Comparison of ENCODE assay signal across 8 mouse cellular contexts in the genomic region with DNA sequence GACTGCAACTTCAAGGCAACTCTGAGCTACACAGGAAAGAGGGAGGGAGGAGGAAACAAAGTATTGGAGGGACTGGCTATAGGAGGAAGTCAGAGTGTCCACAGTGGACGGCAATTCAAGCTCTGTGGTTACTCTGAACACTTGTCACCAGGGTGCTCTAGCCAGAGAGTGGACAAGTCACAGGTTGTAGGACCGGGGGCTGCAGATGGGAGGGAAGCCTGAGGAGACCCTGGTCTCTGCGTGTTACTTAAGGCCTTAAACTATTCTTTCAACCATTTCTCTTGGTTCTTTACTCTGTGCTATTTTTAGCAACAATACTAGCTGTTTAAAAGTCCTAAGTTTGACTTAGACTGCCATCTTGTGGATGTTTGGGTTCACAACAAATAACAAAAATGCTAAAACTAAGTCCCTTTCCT. TPM values are rescaled to one million over a fixed set of nuclear protein-coding genes. Genes with fewer than 3 reads are reported as not detected.
DNase-seq lines count a peak whose midpoint lies in the region; ATAC-seq and TF ChIP-seq lines count a peak whose summit lies in the region.

No protein-coding gene starts in this region.

- peak overlapping the region; percentile 67; the same call in 1 of the 2 replicates for H3K27ac ChIP-seq in lung, embryonic 14.5 days (ENCODE audit: low read depth)
- H3K27ac ChIP-seq in hindbrain, embryonic 13.5 days, result no peak overlapping the region
- peak overlapping the region; percentile 67 for H3K27ac ChIP-seq in lung, embryonic 16.5 days (ENCODE audit: low read length)

- H3K9ac ChIP-seq in lung, embryonic 14.5 days, result peak overlapping the region; percentile 29; the same call in 1 of the 2 replicates
- H3K9ac ChIP-seq in hindbrain, embryonic 13.5 days, result no peak overlapping the region
- peak overlapping the region; percentile 57; the same call in 1 of the 2 replicates for H3K9ac ChIP-seq in lung, embryonic 16.5 days (ENCODE audit: low read length)

- H3K4me2 ChIP-seq in lung, embryonic 14.5 days, result peak overlapping the region; percentile 29; the same call in 1 of the 2 replicates
- no peak overlapping the region for H3K4me2 ChIP-seq in hindbrain, embryonic 13.5 days
- H3K4me2 ChIP-seq in lung, embryonic 16.5 days (ENCODE audit: low read depth, low read length), result no peak overlapping the region

- peak; percentile 91 for DNase-seq in lung, embryonic 14.5 days
- no peak for DNase-seq in lung, adult 18-20 months
- peak; percentile 37 for DNase-seq in embryo, embryonic 9.5 days (ENCODE audit: extremely low spot score)
- peak; percentile 66 for DNase-seq in retina, postnatal 1 day
- no peak for DNase-seq in cerebellum, adult 11 months
- DNase-seq in urinary bladder, adult 18-20 months (ENCODE audit: low spot score in 2 of 2), result no peak

- peak; percentile 78 for ATAC-seq in lung, embryonic 14.5 days (ENCODE audit: insufficient read depth)
- peak; percentile 63 for ATAC-seq in hindbrain, embryonic 13.5 days (ENCODE audit: low FRiP score)
- peak; percentile 84 for ATAC-seq in lung, embryonic 16.5 days (ENCODE audit: low read depth)

- 15% methylated on average over 3 of the region's 3 CpGs for WGBS in lung, embryonic 14.5 days
- 45% methylated on average over 3 of the region's 3 CpGs for WGBS in hindbrain, embryonic 13.5 days
- 7% methylated on average over 3 of the region's 3 CpGs for WGBS in lung, embryonic 16.5 days

- peaks cover 4% of the 10 kb centered on the region; the same call in 1 of the 2 replicates for H3K4me1 ChIP-seq in lung, embryonic 14.5 days (ENCODE audit: insufficient read depth)
- peaks cover 12% of the 10 kb centered on the region for H3K4me1 ChIP-seq in hindbrain, embryonic 13.5 days (replicated peaks)
- H3K4me1 ChIP-seq in lung, embryonic 16.5 days (replicated peaks; ENCODE audit: control insufficient read depth, insufficient read depth, low read length), result peaks cover 6% of the 10 kb centered on the region

- H3K4me3 ChIP-seq in lung, embryonic 14.5 days (ENCODE audit: low read depth, low read length), result no peak overlapping the region
- no peak overlapping the region for H3K4me3 ChIP-seq in hindbrain, embryonic 13.5 days
- H3K4me3 ChIP-seq in lung, embryonic 16.5 days (ENCODE audit: low read length), result no peak overlapping the region

- H3K9me3 ChIP-seq in lung, embryonic 14.5 days (ENCODE audit: low read depth, low read length), result no peaks in the 10 kb centered on the region
- H3K9me3 ChIP-seq in hindbrain, embryonic 13.5 days, result no peaks in the 10 kb centered on the region
- no peaks in the 10 kb centered on the region for H3K9me3 ChIP-seq in lung, embryonic 16.5 days (ENCODE audit: control insufficient read depth, low read length)

- peak; percentile 78 for TF ChIP-seq CTCF in lung, embryonic 14.5 days (IDR thresholded peaks at IDR 0.05; ENCODE audit: low read depth)

- H3K36me3 ChIP-seq in lung, embryonic 14.5 days (ENCODE audit: insufficient read depth), result no peaks in the 10 kb centered on the region
- no peaks in the 10 kb centered on the region for H3K36me3 ChIP-seq in hindbrain, embryonic 13.5 days
- no peaks in the 10 kb centered on the region for H3K36me3 ChIP-seq in lung, embryonic 16.5 days (ENCODE audit: control insufficient read depth, insufficient read depth, low read length)

- H3K27me3 ChIP-seq in lung, embryonic 14.5 days (ENCODE audit: insufficient read depth, low read length), result no peaks in the 10 kb centered on the region
- no peaks in the 10 kb centered on the region for H3K27me3 ChIP-seq in hindbrain, embryonic 13.5 days
- no peaks in the 10 kb centered on the region for H3K27me3 ChIP-seq in lung, embryonic 16.5 days (ENCODE audit: control insufficient read depth, insufficient read depth, low read depth, low read length)

RNA-seq across cellular contexts. Expression of a gene that starts 38.6 kb away (rescaled TPM):
- polyA plus RNA-seq in lung, embryonic 14.5 days (2014; fragmentation: Nextera tagmentation; extraction: Ambion mirVana), result 71.9 and 72.6 TPM in 2 replicates
- polyA plus RNA-seq in hindbrain, embryonic 13.5 days (2015; fragmentation: Nextera tagmentation; extraction: Ambion mirVana), result 16.7 and 19.2 TPM in 2 replicates
- polyA plus RNA-seq in lung, embryonic 16.5 days (2015; fragmentation: Nextera tagmentation; extraction: Ambion mirVana), result 85.2 and 98.2 TPM in 2 replicates

RNA-seq across cellular contexts. Expression of a gene that starts 56.7 kb away (rescaled TPM):
- not detected in 2 replicates for polyA plus RNA-seq in lung, embryonic 14.5 days (2014; fragmentation: Nextera tagmentation; extraction: Ambion mirVana)
- not detected in 2 replicates for polyA plus RNA-seq in hindbrain, embryonic 13.5 days (2015; fragmentation: Nextera tagmentation; extraction: Ambion mirVana)
- 0.20 TPM in 1 of 2 replicates, not detected in the other for polyA plus RNA-seq in lung, embryonic 16.5 days (2015; fragmentation: Nextera tagmentation; extraction: Ambion mirVana)

RNA-seq across cellular contexts. Expression of a gene that starts 58.4 kb away (rescaled TPM):
- 1.1 TPM in 2 replicates for polyA plus RNA-seq in lung, embryonic 14.5 days (2014; fragmentation: Nextera tagmentation; extraction: Ambion mirVana)
- polyA plus RNA-seq in hindbrain, embryonic 13.5 days (2015; fragmentation: Nextera tagmentation; extraction: Ambion mirVana), result not detected in 2 replicates
- 0.35 and 0.97 TPM in 2 replicates for polyA plus RNA-seq in lung, embryonic 16.5 days (2015; fragmentation: Nextera tagmentation; extraction: Ambion mirVana)

Comparison
In these comparisons a context has a peak if more than half of its experiments do, and no peak if none do; other contexts are left out.
1. DNase-seq: peak in lung, embryonic 14.5 days (single experiment), embryo, embryonic 9.5 days (single experiment) and retina, postnatal 1 day (single experiment); none in lung, adult 18-20 months (0 of 2), cerebellum, adult 11 months (single experiment) and urinary bladder, adult 18-20 months (0 of 2).
2. Peak in every context shown above with its lines, with median percentiles within 50 percentile points of each other: ATAC-seq.